Mouse (Mus musculus) common myeloid progenitor, adult 5-6 weeks (primary cell): ENCODE data around the gene Mroh2a. TPM values are rescaled to one million over a fixed set of nuclear protein-coding genes. Genes with fewer than 3 reads are reported as not detected.
A peak's percentile ranks its signal among the peaks of the same experiment; 100 is the strongest.

Experiments used
- ATAC-seq: replicated peaks from 2 replicates; pipeline ENCODE4 v1.8.0; 2016; ENCODE audit warnings: low read depth, mild to moderate bottlenecking, moderate TSS enrichment, inconsistent platforms; ENCODE audit not compliant: poor library complexity, severe bottlenecking
- total RNA-seq: library from RNA; stranded (forward); fragments of 200-1000, 187-1606 nt; gene quantifications from 2 replicates; pipeline ENCODE4 v1.2.3, GENCODE M21; 2017

Mroh2a gene
- total RNA-seq, 1 experiment from 2014 or later, result 0.18 TPM

DNA sequence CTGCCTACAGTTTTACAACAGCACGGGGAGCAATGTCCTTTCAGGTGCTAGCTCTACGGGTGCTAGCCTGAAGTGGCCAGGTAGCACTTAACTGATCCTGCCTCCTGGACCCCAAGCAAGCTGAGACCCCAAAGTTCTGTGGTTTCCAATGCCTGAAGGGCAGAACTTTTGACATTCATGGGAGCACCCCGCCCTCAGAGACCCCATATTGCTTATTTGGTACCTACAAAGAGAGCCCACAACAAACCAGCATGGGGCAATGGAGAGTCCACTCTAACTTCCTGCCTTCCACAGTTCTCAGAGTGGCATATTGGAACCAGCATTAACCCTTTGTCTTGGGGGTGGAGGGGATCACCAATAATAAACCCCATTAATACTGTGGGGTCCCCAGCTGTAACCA, 46.5 kb downstream of the Mroh2a start:
- ATAC-seq, result no peak

DNA sequence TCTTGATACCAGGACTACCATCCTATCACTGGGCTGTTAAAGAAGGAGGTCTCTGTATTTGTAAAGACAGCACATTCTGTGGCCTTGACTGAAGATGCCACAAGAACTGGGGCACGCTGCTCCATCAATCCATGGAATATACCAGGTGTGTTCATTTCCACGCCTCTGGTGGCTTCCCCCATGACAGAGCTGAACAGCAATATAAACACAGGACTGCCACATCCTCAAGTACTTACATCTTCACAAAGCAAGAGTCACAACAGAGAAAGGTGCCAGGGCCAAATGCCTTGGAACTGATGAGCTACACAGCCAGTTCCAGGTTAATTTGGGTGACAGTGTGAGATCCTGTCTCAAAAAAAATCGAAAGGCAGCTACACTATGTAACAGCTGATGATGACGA, 47.0 kb downstream of the Mroh2a start:
- ATAC-seq, result no peak

DNA sequence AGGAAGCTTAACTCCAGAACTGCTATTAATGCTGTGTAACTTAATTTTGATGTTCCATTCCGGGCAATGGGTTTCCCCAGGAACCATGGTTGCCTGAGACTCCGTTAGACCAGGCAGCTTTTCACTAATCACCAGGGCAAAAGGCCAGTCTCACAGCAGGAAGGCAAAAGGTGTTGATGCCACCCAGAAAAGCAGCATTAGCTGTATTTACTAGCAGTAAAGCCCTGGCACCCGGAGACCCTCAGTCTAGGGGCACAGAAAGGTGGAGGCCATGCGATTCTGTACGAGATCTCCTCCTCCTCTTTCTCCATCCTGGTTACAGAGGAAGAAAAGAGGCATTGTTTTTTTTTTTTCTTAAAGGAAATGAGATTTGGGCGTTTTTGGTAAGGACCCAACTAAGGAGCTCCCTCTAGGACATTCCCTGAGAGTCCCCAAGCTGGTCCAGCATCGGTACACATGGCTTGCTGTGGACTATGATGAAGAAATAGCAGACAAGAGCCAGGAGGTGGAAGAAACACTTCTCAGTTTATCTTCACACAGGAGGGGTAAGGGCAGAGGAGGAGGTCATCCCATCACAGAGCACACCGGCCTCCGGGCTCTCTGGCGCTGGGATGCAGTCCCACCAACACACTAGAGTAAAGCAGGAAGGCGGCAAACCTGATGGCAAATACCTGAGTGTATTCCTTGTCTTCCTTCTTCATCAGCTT, 47.7 kb downstream of the Mroh2a start:
- ATAC-seq, result no peak

DNA sequence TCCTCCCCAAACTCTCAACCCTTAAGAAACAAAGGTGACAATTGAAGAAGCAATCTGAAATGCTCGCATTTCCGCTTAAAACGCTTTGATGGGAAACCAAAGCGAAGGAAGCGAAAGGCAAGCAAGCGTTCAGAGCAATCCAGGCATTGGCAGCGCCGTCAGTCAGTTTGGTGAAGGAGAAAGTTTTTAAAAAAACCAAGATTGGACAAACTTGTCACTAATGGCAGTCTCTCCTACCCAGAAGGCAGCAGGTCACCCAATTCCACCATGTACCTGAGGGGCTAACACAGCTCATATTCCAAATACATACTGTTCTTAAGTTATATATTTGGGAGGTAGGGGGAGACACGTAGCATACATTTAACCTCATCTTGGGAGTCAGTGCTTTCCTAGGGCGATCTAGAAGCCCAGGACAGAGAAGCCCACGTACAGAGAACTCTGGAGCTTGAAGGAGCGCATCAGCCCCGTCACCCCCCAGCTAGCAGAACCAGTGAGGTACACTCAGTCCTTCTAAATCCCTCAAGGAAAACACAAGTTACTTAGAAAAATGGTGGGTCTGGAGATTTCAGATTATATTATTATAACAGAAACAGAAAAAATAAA, 48.4 kb downstream of the Mroh2a start:
- no peak for ATAC-seq

DNA sequence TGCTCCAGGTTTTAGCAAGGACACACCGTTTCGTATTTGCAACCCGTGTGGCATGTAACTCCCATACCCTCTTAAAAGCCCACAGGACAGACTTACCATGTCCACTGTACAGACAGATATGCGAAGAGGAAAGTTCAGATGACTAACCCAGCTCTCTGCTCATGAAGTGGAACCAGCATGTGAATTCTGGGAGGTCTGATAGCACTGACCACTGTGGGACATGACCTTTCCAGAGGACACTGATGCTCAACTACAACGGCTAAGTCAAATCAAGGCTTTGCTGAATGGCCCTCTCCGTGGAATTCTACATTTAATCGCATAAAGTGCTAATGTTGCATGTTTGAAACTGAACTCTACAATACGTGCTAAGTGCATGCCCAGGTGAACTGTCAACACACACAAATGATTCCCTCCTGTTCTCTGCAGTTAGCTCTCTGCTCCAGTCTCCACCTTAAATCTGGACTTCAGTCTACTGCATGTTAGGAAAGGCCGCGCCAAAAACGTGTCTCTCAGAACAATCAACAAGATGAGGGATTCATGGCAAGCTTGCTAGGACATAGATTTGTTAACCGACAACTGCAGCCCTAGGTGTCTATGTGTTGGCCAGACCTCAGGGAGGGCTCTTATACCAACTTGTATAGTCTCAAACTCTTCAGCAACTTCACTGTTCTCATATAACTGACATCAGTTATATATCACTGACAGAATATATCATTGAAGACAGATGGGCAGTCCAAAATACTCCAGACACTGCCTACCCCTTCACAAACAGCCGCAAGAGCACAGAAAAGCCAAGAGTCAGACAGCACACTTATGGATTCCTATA, 49.1 kb downstream of the Mroh2a start:
- no peak for ATAC-seq

GRCm38 (mm10) chr1:88276524-88277097, 49.8 kb downstream of the Mroh2a start:
- ATAC-seq, result peak; percentile 10

- ATAC-seq, result peak; percentile 79
These were observed 50.5 kb downstream of the Mroh2a start, which contains the start of the genes Hjurp and Trpm8 for GRCm38 (mm10) chr1:88277098-88277817. Gene Hjurp (minus strand): TSS chr1:88277633. Gene Trpm8 (plus strand): TSS chr1:88277661.

DNA sequence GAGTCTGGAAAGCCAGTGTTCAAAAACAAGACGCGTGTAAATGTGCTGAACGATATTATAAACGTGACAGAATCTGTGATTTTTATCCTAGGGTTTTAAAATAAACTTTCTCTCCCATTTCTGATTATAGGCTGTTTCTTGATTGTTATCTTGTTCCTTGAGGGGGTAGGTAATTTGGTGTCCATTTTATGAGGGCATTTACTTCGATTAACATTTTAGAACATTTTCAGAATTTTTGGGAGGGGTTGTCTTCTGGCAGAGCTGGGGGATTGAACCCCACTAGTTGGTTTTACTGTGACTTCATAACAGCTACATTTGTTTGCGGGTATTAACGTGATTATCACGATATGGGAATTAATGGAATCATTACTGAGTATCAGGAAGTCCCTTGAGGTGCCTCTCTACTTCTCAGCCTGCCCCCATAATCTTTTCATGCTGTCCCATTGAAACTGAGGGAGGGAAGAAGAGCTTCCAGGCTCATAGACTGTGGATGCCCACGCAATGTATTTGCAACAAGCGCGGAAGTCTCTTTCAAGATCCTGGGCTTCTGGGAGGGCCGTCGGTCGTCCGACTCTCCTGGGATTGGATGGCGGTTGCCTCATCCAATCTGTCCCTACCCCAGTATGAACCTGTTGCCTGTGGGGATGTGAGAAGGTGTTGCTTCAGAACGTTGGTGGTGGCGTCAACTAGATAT, 51.2 kb downstream of the Mroh2a start:
- ATAC-seq, result no peak

GRCm38 (mm10) chr1:88279111-88280005, 52.6 kb downstream of the Mroh2a start:
- no peak for ATAC-seq

GRCm38 (mm10) chr1:88280006-88280690, 53.4 kb downstream of the Mroh2a start:
- ATAC-seq, result no peak

DNA sequence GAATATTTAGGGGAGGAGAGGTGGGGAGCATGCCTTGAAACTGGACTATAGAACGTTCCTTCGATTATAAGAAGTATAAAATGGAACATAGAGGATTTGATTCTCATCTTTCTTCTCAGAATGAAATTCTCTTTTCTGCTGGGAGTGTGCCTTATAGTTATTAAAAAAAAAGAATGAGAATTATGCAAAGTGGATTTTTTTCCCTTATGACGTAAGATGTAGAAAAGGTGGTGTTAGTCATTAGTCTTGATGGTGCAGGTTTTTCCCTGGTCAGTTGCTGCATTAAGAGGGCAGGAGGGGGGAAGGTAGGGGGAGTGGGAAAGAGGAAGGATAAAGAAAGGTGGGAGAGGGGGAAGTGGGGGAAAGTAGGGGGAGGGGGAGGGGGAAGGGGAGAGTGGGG, 55.5 kb downstream of the Mroh2a start:
- ATAC-seq, result no peak

DNA sequence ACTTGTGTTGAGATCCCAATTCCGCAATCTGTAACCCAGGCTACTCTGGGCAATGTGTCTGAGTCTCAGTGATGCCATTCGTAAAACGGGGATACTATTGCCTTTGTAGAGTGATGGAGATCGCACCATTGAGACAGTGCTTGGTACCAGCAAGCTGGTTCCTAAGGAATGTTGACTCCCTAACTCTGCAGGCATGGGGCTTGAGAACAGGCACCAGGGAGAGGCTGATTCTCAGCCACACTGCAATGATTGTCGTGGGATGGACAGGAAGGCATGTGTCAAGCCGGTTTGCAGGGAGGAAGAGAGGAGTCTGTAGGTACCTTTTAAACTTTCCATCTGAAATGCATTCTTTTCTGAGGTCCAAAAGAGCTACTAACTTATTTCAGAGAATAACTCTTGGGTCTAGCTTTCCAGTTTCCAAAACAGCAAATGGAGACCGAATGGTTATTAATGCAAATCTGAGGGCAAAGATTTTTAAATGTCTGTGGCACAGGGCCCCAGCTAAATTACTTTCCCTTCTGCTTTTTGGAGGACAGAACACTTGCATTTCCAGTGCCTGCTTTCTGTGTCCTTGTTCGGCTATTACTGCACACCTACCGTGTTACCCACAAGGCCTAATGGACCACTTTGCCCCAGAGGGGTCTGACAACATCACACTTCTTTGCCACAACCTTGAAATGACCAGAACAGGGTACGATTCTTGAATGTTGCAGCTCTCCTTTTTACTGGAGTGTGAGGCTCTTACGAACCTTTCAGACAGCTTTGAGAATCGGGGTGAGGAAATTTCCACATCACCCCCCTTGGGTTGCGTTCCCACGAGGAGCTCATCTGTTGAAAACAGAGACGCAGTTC, 56.8 kb downstream of the Mroh2a start:
- peak; percentile 26 for ATAC-seq

- no peak for ATAC-seq
These were observed 57.6 kb downstream of the Mroh2a start for GRCm38 (mm10) chr1:88284228-88284945.

GRCm38 (mm10) chr1:88284946-88285320, 58.1 kb downstream of the Mroh2a start:
- peak; percentile 50 for ATAC-seq

GRCm38 (mm10) chr1:88285652-88286051, 58.9 kb downstream of the Mroh2a start:
- no peak for ATAC-seq

- ATAC-seq, result no peak
These were observed 59.5 kb downstream of the Mroh2a start for GRCm38 (mm10) chr1:88286136-88286845.
